Mouse (Mus musculus) ES-Bruce4 (cell line): Measurements from ENCODE around the gene Gadd45b. TPM values are rescaled to one million over a fixed set of nuclear protein-coding genes. Genes with fewer than 3 reads are reported as not detected.
A peak's percentile ranks its signal among the peaks of the same experiment; 100 is the strongest.

Experiments used
- H3K27ac ChIP-seq: 2 replicates; pipeline ENCODE4 v1.5.1; 2012; ENCODE audit warnings: low read length, inconsistent platforms; ENCODE audit not compliant: insufficient read depth
- H3K27me3 ChIP-seq: 2 replicates; pipeline ENCODE4 v1.6.1; 2012; ENCODE audit warnings: mild to moderate bottlenecking, low read length, inconsistent platforms; ENCODE audit not compliant: control insufficient read depth, poor library complexity, insufficient read depth, severe bottlenecking
- H3K36me3 ChIP-seq: 2 replicates; pipeline ENCODE4 v1.6.1; 2012; ENCODE audit warnings: inconsistent platforms, mild to moderate bottlenecking, low read length, moderate library complexity; ENCODE audit not compliant: control insufficient read depth, poor library complexity, insufficient read depth, severe bottlenecking
- H3K4me1 ChIP-seq: one replicate; pipeline ENCODE4 v1.8.1; 2011; ENCODE audit warnings: low read length; ENCODE audit not compliant: control insufficient read depth, insufficient read depth
- H3K4me3 ChIP-seq: 2 replicates; pipeline ENCODE4 v1.5.1; 2011; ENCODE audit warnings: low read depth, mild to moderate bottlenecking, low read length
- H3K9ac ChIP-seq: 2 replicates; pipeline ENCODE4 v1.6.1; 2012; ENCODE audit warnings: low read depth, mild to moderate bottlenecking, inconsistent platforms; ENCODE audit not compliant: poor library complexity, severe bottlenecking
- H3K9me3 ChIP-seq: replicated peaks from 2 replicates; pipeline ENCODE4 v1.6.1; 2012; ENCODE audit warnings: mild to moderate bottlenecking, low read length, inconsistent platforms; ENCODE audit not compliant: control insufficient read depth, poor library complexity, insufficient read depth, severe bottlenecking
- CTCF ChIP-seq: IDR thresholded peaks from one replicate; pipeline ENCODE4 v1.8.1; 2011; ENCODE audit warnings: low read depth, low read length
- EP300 ChIP-seq: IDR thresholded peaks from 2 replicates; pipeline ENCODE4 v1.6.1; 2011; ENCODE audit warnings: low read depth, low read length; ENCODE audit not compliant: insufficient read depth
- POLR2A ChIP-seq: IDR thresholded peaks from one replicate; pipeline ENCODE4 v1.8.1; 2011; ENCODE audit warnings: low read length; ENCODE audit not compliant: insufficient read depth
- polyA plus RNA-seq: library from polyadenylated mRNA; stranded (reverse); fragments of >200 nt; gene quantifications from 2 replicates; pipeline ENCODE4 v1.2.4, GENCODE M21; 2011; ENCODE audit warnings: low read depth; ENCODE audit not compliant: missing spikeins, insufficient read depth, insufficient read length

Gadd45b gene
- polyA plus RNA-seq, 1 experiment = 80.7 TPM

GRCm38 (mm10) chr10:80928586-80929298, 1.1 kb upstream of the Gadd45b start:
- Histone ChIP-seq H3K36me3 (peaks cover 9% of the 10 kb centered on the region), H3K27me3 (no peaks in the 10 kb centered on the region), H3K27ac (no peak overlapping the region), H3K9me3 (no peaks in the 10 kb centered on the region), H3K4me1 (no peaks in the 10 kb centered on the region), H3K4me3 (peak overlapping the region; percentile 86), H3K9ac (peak overlapping the region; percentile 82)
- TF ChIP-seq EP300 (0 out of 2 replicates have a peak, but pooled peaks have one; percentile 32), CTCF (peak; percentile 86), POLR2A (no peak)

- Histone ChIP-seq H3K4me1 (peaks cover 4% of the 10 kb centered on the region), H3K36me3 (peaks cover 9% of the 10 kb centered on the region), H3K27me3 (no peaks in the 10 kb centered on the region), H3K4me3 (peak overlapping the region; percentile 77), H3K9ac (peak overlapping the region; percentile 48), H3K9me3 (no peaks in the 10 kb centered on the region), H3K27ac (no peak overlapping the region)
- TF ChIP-seq POLR2A = no peak
- no peak for TF ChIP-seq CTCF
- no peak for TF ChIP-seq EP300
Observed at GRCm38 (mm10) chr10:80930361-80931152, 684 bp downstream of the Gadd45b start.

GRCm38 (mm10) chr10:80931153-80931671, 1.3 kb downstream of the Gadd45b start:
- H3K4me1 ChIP-seq = peaks cover 4% of the 10 kb centered on the region
- no peak overlapping the region for H3K27ac ChIP-seq
- H3K9me3 ChIP-seq = no peaks in the 10 kb centered on the region
- H3K27me3 ChIP-seq = no peaks in the 10 kb centered on the region
- H3K36me3 ChIP-seq = peaks cover 9% of the 10 kb centered on the region
- peak overlapping the region; percentile 48 for H3K9ac ChIP-seq
- TF ChIP-seq EP300 (no peak), POLR2A (no peak), CTCF (no peak)
- peak overlapping the region; percentile 77 for H3K4me3 ChIP-seq

- peak overlapping the region; percentile 48 for H3K9ac ChIP-seq
- H3K4me1 ChIP-seq = peaks cover 4% of the 10 kb centered on the region
- H3K27ac ChIP-seq = no peak overlapping the region
- no peaks in the 10 kb centered on the region for H3K9me3 ChIP-seq
- TF ChIP-seq POLR2A (no peak), EP300 (peak; percentile 81)
- peak overlapping the region; percentile 54 for H3K4me3 ChIP-seq
- H3K36me3 ChIP-seq = peaks cover 9% of the 10 kb centered on the region
- H3K27me3 ChIP-seq = no peaks in the 10 kb centered on the region
Observed at GRCm38 (mm10) chr10:80931695-80932094, 1.8 kb downstream of the Gadd45b start.

- Histone ChIP-seq H3K27me3 (no peaks in the 10 kb centered on the region), H3K4me1 (peaks cover 6% of the 10 kb centered on the region), H3K9me3 (no peaks in the 10 kb centered on the region), H3K4me3 (peak overlapping the region; percentile 54; the same call in 1 of the 2 replicates), H3K9ac (peak overlapping the region; percentile 48), H3K27ac (no peak overlapping the region), H3K36me3 (peaks cover 9% of the 10 kb centered on the region)
- TF ChIP-seq EP300 (peak; percentile 77), POLR2A (no peak), CTCF (no peak)
Observed at GRCm38 (mm10) chr10:80932206-80932605, 2.3 kb downstream of the Gadd45b start.
